Mouse (Mus musculus) CD4-positive naive resting alpha-beta T cell, adult 57 days (primary cell): ENCODE results near the gene Gprc5b. TPM values are rescaled to one million over a fixed set of nuclear protein-coding genes. Genes with fewer than 3 reads are reported as not detected.

ENCODE experiments used
- total RNA-seq: library from RNA; stranded (reverse); gene quantifications from one replicate; pipeline ENCODE4 v1.2.4, GENCODE M21; 2023

Gprc5b gene
- total RNA-seq, result 10.8 TPM

GRCm38 (mm10) chr7:118995007-118995406 is at the start of gene Gprc5b:
TSS of gene Gprc5b (minus strand) at chr7:118995211.

Other genes with a start within 250 kb of the Gprc5b start
- gene Iqck, start 139.5 kb downstream of the Gprc5b start, total RNA-seq, result 0.98 TPM
- 19.0 TPM for gene Knop1, start 139.0 kb downstream of the Gprc5b start, total RNA-seq
- gene Gpr139, start 189.4 kb upstream of the Gprc5b start, total RNA-seq, result not detected